Mouse (Mus musculus): ENCODE measurements around the gene Arhgef6. TPM values are rescaled to one million over a fixed set of nuclear protein-coding genes. Genes with fewer than 3 reads are reported as not detected.

Arhgef6 gene
- total and polyA plus RNA-seq, 2 experiments from 2014 or later = 3.4 to 7.4 TPM

DNA sequence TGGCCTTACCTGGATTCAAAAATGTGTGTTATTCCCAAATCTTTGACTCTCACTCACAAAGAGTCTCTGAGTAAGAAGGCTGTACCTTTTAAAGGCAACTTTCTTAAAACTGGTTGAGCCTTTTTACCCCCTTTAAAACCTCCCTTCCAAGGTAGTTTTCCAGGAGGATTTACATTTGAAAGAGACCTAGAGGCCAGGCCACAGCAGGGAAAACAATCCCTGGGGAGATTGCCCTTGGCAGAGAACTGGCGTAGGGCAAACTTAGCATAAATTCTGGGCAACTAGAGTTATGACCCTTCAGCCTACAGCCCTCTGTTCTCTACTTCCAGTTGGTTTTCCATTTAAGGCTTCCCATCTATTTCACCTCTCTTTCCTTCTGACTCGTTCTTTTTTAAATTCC is 140.5 kb downstream of the Arhgef6 start:
- Histone ChIP-seq H3K9ac (no peak overlapping the region), H3K36me3 (ENCODE audit: insufficient read depth) (no peaks in the 10 kb centered on the region), H3K27ac (ENCODE audit: low read depth, low read length) (no peak overlapping the region), H3K4me2 (ENCODE audit: low read depth) (no peak overlapping the region), H3K4me3 (ENCODE audit: low read depth, low read length) (no peak overlapping the region), H3K4me1 (ENCODE audit: insufficient read depth) (no peaks in the 10 kb centered on the region), H3K9me3 (ENCODE audit: low read length) (no peaks in the 10 kb centered on the region), H3K27me3 (ENCODE audit: insufficient read depth, low read length) (no peaks in the 10 kb centered on the region)
- TF ChIP-seq CTCF (IDR thresholded peaks at IDR 0.05; ENCODE audit: low read depth) = no peak
- WGBS = 48% methylated on average over 2 of the region's 2 CpGs
- DNase-seq (no peak), ATAC-seq (no peak)

DNA sequence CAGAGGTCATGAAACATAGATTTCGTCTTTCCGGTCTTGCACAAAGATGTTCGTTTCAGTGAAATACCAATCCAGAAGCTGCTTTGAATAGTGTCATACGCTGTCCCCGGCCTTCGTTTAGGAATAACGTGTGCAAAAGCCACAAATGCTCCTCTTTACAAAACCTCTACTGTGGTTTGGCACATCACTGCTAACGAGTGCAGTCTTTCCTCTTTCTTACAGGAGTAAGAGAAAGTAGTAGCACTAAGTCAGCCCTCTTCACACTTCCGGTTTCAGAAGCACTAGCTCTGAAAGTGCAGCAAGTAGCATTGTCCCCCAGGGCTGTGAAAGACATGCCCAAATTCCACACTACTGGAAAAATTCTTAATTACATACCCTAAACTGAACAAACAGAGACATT is 142.2 kb downstream of the Arhgef6 start:
- Histone ChIP-seq H3K27me3 (ENCODE audit: insufficient read depth, low read length) (no peaks in the 10 kb centered on the region), H3K9me3 (ENCODE audit: low read length) (no peaks in the 10 kb centered on the region), H3K4me1 (ENCODE audit: insufficient read depth) (no peaks in the 10 kb centered on the region), H3K4me3 (ENCODE audit: low read depth, low read length) (no peak overlapping the region), H3K4me2 (ENCODE audit: low read depth) (no peak overlapping the region), H3K27ac (ENCODE audit: low read depth, low read length) (no peak overlapping the region), H3K9ac (no peak overlapping the region), H3K36me3 (ENCODE audit: insufficient read depth) (no peaks in the 10 kb centered on the region)
- 79% methylated on average over 9 of the region's 9 CpGs for WGBS
- ATAC-seq (no peak), DNase-seq (no peak)
- TF ChIP-seq CTCF (IDR thresholded peaks at IDR 0.05; ENCODE audit: low read depth) = no peak

DNA sequence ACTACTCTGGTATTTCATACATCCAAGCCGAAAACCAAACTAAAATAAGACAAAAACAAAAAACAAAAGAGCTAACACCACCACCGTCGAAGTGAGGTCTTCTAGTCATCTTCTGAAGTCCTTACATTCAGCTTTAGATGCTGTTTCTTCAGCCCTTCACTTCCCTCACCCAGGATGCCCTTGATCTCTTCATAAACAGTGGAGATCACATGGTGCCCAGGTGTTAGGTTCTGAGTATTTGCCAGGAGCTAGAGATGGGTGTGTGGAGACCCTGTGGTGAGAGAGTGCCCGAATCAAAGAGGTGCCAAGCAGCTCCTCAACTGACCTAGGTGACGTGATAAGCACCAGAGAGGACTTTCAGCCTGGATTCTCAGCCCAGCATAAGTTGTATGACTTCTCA is 149.2 kb downstream of the Arhgef6 start:
- Histone ChIP-seq H3K9ac (no peak overlapping the region), H3K27ac (ENCODE audit: low read depth, low read length) (no peak overlapping the region), H3K4me3 (ENCODE audit: low read depth, low read length) (no peak overlapping the region), H3K9me3 (ENCODE audit: low read length) (no peaks in the 10 kb centered on the region), H3K36me3 (ENCODE audit: insufficient read depth) (no peaks in the 10 kb centered on the region), H3K27me3 (ENCODE audit: insufficient read depth, low read length) (no peaks in the 10 kb centered on the region), H3K4me1 (ENCODE audit: insufficient read depth) (no peaks in the 10 kb centered on the region), H3K4me2 (ENCODE audit: low read depth) (no peak overlapping the region)
- no peak for TF ChIP-seq CTCF (IDR thresholded peaks at IDR 0.05; ENCODE audit: low read depth)
- ATAC-seq (no peak), DNase-seq (no peak)
- 74% methylated on average over 5 of the region's 5 CpGs for WGBS

DNA sequence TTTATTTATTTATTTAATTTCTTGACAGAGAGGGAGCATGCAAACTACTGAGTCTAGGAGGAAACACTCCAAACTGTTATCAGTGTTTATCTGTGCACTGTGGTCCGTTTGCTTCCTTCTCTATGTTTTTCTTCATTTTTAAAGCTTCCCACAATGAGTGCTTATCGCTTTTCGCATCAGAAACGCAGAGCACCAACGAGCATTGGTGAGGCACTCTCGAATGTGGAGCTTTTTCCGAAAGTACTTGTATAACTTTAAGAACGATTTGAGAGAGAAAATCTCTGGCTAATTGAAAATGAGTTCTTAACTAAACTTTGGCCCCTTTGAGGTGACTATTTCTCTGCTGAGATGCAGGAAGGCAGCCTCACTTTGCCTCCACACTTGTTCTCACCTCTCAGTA is 151.2 kb downstream of the Arhgef6 start:
- DNase-seq (no peak), ATAC-seq (no peak)
- H3K9ac ChIP-seq = no peak overlapping the region
- no peak overlapping the region for H3K27ac ChIP-seq (ENCODE audit: low read depth, low read length)
- no peak for TF ChIP-seq CTCF (IDR thresholded peaks at IDR 0.05; ENCODE audit: low read depth)
- H3K9me3 ChIP-seq (ENCODE audit: low read length) = no peaks in the 10 kb centered on the region
- no peak overlapping the region for H3K4me2 ChIP-seq (ENCODE audit: low read depth)
- H3K27me3 ChIP-seq (ENCODE audit: insufficient read depth, low read length) = no peaks in the 10 kb centered on the region
- no peak overlapping the region for H3K4me3 ChIP-seq (ENCODE audit: low read depth, low read length)
- no peaks in the 10 kb centered on the region for H3K36me3 ChIP-seq (ENCODE audit: insufficient read depth)
- H3K4me1 ChIP-seq (ENCODE audit: insufficient read depth) = no peaks in the 10 kb centered on the region
- WGBS = 86% methylated on average over 8 of the region's 8 CpGs

DNA sequence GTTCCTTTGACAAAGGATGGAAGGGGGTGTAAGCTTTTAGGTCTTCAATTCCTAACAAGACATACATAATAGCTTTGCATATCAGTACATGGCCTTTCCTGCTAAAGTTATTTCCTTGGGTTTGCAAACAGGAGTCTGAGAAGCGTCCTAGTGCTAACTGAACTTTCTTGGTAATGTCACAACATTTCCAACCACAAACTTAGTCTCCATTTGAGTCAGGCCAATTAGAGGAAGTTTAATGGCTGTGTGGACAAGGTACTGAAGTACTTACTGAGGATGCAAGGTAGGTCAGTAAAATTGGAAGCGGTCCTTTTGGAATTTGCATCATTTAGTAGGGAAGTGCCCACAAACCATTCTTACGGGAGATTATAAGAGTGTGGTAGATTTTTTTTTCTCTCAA is 155.2 kb downstream of the Arhgef6 start:
- DNase-seq (no peak), ATAC-seq (no peak)
- TF ChIP-seq CTCF (IDR thresholded peaks at IDR 0.05; ENCODE audit: low read depth) = no peak
- Histone ChIP-seq H3K4me2 (ENCODE audit: low read depth) (no peak overlapping the region), H3K27me3 (ENCODE audit: insufficient read depth, low read length) (no peaks in the 10 kb centered on the region), H3K4me1 (ENCODE audit: insufficient read depth) (no peaks in the 10 kb centered on the region), H3K4me3 (ENCODE audit: low read depth, low read length) (no peak overlapping the region), H3K27ac (ENCODE audit: low read depth, low read length) (no peak overlapping the region), H3K36me3 (ENCODE audit: insufficient read depth) (no peaks in the 10 kb centered on the region), H3K9me3 (ENCODE audit: low read length) (no peaks in the 10 kb centered on the region), H3K9ac (no peak overlapping the region)
- 90% methylated on average over 3 of the region's 3 CpGs for WGBS

DNA sequence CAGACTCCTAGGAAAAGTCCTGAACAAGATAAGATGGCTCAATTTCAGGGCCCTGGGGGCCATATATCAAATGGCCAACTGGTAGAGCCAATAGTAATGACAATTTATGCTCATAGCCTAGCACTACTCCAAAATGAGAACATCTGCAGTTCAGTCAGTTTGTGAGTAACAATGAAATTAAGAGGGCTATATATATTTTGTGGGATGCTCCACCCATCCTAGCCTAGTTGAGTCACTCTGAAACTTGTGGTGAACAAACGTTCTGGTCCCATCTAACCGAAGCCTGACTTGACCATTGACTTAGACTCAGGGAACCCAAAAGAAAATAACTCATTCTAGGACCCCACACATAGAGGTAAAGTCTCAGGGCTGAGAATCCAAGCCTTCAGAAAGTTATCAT is 156.1 kb downstream of the Arhgef6 start:
- H3K27me3 ChIP-seq (ENCODE audit: insufficient read depth, low read length) = no peaks in the 10 kb centered on the region
- no peaks in the 10 kb centered on the region for H3K9me3 ChIP-seq (ENCODE audit: low read length)
- no peak for TF ChIP-seq CTCF (IDR thresholded peaks at IDR 0.05; ENCODE audit: low read depth)
- DNase-seq (no peak), ATAC-seq (no peak)
- H3K4me1 ChIP-seq (ENCODE audit: insufficient read depth) = no peaks in the 10 kb centered on the region
- no peak overlapping the region for H3K4me2 ChIP-seq (ENCODE audit: low read depth)
- no peak overlapping the region for H3K27ac ChIP-seq (ENCODE audit: low read depth, low read length)
- H3K9ac ChIP-seq = no peak overlapping the region
- no peaks in the 10 kb centered on the region for H3K36me3 ChIP-seq (ENCODE audit: insufficient read depth)
- no peak overlapping the region for H3K4me3 ChIP-seq (ENCODE audit: low read depth, low read length)
- 87% methylated on average over 2 of the region's 2 CpGs for WGBS

Other genes with a start within 250 kb of the Arhgef6 start
- not detected in 2 replicates for gene Cd40lg, start 126.6 kb downstream of the Arhgef6 start, total RNA-seq (2014; rRNA removed)
- gene Cd40lg, start 126.6 kb downstream of the Arhgef6 start, polyA plus RNA-seq (2015; fragmentation: Nextera tagmentation; extraction: Ambion mirVana) = not detected in 2 replicates
- gene Rbmx, start 54.3 kb upstream of the Arhgef6 start, total RNA-seq (2014; rRNA removed) = 196 and 204 TPM in 2 replicates
- 146 and 154 TPM in 2 replicates for gene Rbmx, start 54.3 kb upstream of the Arhgef6 start, polyA plus RNA-seq (2015; fragmentation: Nextera tagmentation; extraction: Ambion mirVana)
- not detected in 2 replicates for gene Gm364, start 70.4 kb upstream of the Arhgef6 start, total RNA-seq (2014; rRNA removed)
- not detected in 2 replicates for gene Gm364, start 70.4 kb upstream of the Arhgef6 start, polyA plus RNA-seq (2015; fragmentation: Nextera tagmentation; extraction: Ambion mirVana)
- gene Gpr101, start 165.0 kb upstream of the Arhgef6 start, total RNA-seq (2014; rRNA removed) = 1.2 and 2.0 TPM in 2 replicates
- 0.29 and 0.42 TPM in 2 replicates for gene Gpr101, start 165.0 kb upstream of the Arhgef6 start, polyA plus RNA-seq (2015; fragmentation: Nextera tagmentation; extraction: Ambion mirVana)

All from forebrain, postnatal 0 days (tissue).